Mouse (Mus musculus) liver, adult (tissue): Measurements from ENCODE around the gene Ndc1.

ENCODE experiments used
- GATA4 ChIP-seq: IDR thresholded peaks from 2 replicates; pipeline ENCODE4 v1.6.1; 2014; ENCODE audit warnings: mild to moderate bottlenecking, low read length; ENCODE audit not compliant: insufficient replicate concordance

Ndc1 gene

DNA sequence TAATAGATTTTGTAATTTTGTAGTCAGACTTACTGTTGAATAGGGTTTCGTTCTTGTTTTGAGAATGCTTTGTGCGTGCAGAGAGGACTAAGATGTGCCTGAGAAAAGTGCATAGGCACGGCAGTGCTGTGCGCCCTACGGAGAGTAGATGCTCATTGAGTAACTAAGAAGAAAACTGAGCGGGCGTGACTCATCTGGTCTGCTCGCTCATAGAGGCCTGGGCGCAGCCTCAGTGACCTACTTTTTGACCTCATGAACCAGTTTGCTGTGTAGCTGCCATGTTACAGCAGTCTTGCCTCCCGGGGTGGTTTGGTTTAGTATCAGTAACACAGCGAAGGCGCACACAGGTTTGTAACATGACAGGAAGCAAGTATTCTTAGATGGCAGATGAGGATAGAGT lies 58.0 kb downstream of the Ndc1 start:
- TF ChIP-seq GATA4 = no peak

DNA sequence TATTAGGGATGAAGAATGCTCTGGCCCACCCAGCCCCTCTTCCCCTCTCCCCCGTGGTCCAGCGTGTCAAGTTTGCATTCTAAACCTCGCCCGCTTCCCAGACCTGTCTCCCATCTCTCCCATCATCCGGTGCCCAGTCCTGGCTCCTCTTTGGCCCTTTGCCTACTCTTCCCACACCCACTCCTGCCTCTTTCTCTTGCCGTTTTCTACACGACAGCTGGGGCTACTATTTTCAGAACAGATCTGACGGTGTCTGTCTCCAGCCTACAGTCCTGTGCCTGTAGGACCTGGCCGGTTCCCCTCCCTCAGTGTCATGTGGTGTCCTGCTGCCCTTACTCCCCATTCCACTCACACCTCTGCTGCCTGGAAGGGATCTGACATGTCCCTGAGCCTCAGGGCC lies 59.0 kb downstream of the Ndc1 start:
- no peak for TF ChIP-seq GATA4

DNA sequence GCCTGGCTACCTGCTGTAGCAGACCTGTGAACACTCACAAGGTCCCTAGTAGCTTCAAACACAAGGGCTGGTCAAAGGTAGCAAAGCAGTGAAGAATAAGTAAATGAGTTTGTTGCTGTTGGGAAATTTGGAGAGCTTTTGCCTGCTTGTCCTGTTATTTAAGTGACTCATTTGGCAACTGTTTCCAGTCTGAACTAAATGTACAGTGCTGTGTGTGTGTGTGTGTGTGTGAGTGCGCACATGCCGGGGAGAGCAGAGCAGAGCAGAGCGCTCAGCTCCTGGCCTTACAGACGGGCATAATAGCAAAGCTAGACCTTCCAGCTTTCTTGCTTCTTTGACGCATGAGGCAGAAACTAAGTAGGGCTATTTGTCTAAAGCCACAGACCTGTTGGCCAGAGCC lies 65.1 kb downstream of the Ndc1 start:
- TF ChIP-seq GATA4 = no peak

DNA sequence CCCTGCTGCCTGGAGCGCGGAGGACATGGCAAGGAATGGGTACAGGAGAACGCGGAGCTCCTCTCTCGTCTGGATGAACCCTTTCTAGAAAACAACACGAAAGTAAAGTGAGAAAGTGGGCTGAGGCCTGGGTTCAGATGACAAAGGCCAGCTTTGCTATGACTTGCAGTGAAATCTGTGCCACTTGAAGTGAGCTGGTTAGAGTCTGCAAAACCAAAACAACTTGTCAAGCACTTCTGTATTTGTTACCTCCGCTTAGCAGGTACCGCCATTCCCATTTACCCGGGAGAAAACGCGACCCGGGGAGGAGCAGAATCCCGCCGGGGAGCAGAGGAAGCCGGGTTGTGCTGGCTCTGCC lies 66.4 kb downstream of the Ndc1 start:
- no peak for TF ChIP-seq GATA4

DNA sequence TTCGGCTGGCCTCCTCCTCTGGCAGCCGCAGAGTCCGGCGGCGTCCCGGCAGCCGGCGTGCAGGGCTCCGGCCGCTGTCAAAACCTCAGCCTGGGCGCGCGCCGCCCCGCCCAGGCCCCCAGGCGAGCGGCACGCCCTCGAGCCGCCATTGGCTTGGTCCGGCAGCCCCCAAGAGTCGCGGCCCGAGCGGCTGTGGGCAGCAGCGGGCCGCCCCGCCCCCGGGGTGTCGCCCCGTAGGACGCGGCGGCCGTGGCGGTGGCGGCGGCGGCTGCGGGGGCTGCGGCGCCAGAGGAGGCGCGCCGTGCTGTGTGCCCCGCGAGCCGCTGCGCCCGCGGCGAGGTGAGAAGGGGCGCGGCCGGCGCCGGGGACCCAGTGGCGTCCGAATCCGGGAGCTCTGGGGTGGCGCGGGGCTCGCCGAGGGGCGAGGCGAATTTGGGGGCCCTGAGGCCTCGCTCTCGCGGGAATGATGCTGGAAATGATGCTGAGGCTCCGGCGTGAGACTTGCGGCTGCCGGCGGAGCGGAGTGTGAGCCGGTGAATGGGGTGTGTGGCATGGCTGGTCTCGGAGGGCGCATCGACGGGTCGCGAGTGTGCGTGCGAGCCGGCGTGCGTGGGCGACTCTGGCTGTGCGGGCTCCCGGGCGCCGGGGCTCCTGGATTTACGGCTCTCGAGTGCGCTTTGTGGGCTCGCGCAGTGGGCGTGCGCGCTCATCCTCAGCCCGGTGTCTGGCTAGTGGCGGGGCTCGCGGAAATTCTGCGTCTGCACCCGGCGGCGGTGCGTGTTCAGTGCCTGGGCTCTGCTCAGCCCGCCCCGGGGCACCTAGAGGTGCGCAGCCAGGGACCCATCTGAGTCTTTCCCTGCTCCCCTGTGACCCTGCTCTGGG lies 67.0 kb downstream of the Ndc1 start, which contains the start of gene Glis1:
Gene Glis1 (plus strand): TSS at position 236 of the 882 bp plus-strand sequence.
- TF ChIP-seq GATA4 = no peak

DNA sequence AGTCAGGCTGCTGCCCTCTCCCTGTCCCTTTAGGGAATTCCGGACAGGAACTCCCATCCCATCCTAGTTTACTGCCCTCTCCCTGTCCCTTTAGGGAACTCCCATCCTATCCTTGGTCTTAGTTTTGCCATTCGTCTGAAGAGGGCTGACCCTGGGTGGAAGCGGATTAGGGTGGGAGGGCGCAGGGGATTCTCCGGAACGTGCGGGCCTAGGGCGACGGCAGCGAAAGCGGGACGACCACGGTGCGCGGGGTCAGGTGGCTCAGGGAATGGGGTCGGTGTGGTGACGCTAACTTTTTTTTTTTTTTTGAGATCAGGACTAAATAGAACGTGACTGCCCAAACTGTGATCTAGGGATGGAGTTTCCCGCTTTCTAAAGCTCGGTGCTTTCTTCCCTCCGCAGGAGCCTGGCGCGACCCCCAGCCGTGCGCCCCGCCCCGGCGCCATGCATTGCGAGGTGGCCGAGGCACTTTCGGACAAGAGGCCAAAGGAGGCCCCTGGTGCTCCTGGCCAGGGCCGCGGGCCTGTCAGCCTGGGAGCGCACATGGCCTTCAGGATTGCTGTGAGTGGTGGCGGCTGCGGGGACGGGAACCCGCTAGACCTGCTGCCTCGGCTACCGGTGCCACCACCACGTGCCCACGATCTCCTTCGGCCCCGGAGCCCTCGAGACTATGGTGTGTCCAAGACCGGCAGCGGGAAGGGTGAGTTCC lies 67.8 kb downstream of the Ndc1 start:
- no peak for TF ChIP-seq GATA4

DNA sequence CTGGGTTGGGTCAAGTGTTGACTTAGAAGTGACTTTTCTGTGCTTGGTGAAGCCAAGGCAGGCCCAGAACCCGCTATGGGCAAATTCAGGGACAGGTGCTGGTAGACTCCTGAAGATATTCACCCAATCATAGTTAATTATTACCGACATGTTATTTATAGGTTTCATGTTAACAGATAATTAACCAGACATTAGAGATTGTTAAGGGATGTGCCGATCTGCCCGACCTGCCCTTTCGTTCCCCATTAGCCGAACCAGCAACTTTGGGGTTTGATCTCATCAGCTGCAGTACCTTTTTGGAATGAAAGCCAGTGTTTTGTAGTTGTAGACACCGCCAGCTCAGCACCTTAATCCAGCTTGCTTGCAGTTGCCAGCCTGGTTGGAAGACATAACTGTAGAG lies 68.9 kb downstream of the Ndc1 start:
- TF ChIP-seq GATA4 = no peak

DNA sequence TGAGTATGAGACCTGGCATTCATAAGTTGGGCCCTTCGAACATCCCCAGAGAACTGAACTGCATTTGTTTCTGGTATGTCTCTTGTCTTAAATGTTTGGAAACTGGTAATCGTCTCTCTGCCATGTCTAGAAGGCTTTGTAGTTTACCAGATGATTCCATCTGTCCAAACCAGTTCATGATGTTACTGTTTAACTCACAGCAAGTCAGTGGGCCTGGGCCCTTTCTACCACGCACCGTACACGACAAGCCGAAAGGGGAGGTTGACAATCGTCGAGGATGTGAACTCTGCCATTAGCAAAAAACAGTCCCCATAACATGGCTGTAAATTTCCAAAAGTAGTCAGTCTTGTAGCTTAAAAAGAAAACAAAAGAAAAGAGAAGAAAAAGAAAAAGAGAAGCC lies 71.2 kb downstream of the Ndc1 start:
- no peak for TF ChIP-seq GATA4

DNA sequence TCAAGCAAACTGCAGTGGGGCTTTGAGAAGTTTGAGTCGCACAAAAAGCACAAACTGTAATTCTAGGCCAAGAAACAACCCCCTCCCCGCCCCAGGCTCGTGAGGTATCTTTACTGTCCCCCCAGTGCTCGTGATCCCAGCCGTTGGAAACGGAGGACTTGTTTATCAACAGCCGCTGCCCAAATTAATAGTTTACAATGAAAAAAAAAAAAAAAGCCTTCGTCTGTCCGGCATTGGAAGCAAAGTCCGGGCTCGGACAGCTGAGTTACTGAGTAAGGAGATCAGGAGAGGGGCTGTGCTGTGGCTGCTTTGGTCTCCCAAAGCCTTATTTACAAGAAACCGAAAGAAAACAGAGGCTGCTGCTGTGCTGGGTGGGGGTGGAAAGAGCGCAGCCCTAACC lies 72.7 kb downstream of the Ndc1 start:
- TF ChIP-seq GATA4 = no peak

DNA sequence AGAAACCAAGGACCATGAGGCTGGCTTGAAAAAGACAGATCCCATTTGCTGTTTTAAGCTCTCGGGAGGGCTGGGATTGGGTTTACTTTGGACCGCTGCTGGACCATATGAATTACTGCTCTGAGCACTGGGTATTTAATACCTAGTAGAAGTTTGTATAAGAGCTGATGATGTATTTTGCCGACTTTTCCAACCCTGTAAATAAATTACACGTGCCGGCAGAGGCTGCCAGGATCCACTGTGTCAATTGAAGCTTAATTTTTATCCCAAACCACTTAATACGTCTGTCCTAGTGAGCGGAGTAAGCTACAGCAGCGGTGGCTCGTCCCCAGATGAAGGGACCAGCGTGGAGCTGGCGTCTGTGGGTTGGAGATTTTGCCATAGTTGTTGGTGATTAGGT lies 74.7 kb downstream of the Ndc1 start:
- TF ChIP-seq GATA4 = no peak

DNA sequence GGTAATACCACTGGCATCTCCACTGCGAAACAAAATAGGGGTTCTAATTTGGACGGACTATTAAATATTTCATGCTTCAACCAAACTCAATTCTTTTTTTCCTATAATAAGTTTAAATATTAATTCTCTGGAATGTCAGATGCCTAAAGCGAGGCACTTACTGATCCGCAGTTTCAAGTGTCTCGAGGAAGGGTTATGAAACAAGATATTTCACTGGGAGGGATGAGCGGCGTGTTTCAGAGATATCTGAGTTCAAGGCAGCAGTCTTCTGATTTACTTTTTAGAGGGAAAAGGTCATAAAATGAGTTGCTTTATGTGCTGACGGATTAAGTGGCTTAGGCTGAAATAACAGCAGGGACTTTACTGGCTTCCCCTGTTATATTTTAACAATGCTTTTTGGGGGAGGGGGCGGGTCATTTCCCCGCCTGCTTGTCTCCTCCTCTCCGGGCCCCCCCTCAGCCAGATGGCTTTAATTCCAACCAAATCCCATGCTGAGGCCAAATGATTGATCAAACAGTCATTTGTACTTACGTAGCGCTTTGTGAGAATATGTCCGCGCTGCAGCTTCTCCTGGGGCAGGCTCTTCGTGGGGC lies 75.4 kb downstream of the Ndc1 start:
- no peak for TF ChIP-seq GATA4

DNA sequence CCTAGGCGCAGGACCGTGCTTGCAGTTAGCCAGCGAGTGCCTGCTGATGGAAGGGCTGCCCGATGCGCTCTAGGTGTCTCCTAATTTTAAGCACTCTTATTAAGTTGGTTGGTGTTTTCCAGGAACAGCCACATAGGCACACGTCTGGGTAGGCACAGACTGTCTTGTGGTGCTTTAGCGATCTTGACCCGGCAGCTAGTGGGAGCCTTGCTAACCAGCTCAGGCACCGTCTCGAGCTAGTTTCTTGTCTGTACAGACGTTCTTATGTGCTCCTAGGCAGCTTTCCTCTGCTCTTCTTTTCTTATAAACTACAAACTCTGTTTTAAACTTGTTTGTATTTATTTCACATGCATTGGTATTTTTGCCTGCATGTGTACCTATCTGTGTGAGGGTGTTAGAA lies 76.0 kb downstream of the Ndc1 start:
- TF ChIP-seq GATA4 = no peak

DNA sequence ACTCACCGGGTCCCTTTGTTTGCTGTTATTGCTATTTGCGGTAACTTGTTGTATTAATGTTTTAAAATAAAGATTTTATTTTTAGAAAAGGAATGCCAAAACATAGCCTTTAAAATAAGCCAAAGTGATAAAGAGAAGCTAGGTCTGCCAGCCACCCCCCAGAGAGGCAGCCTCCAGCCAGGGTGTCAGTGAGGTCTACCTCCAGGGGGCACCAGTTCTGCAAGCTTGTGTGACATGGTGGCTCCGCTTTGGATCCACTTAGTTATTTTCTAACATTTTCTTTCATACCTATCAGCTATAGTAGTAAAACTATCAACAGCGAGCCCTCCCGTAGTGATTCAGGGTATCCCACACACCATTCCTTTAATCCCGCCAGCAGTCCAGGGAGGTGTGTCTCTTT lies 80.9 kb downstream of the Ndc1 start:
- TF ChIP-seq GATA4 = no peak

DNA sequence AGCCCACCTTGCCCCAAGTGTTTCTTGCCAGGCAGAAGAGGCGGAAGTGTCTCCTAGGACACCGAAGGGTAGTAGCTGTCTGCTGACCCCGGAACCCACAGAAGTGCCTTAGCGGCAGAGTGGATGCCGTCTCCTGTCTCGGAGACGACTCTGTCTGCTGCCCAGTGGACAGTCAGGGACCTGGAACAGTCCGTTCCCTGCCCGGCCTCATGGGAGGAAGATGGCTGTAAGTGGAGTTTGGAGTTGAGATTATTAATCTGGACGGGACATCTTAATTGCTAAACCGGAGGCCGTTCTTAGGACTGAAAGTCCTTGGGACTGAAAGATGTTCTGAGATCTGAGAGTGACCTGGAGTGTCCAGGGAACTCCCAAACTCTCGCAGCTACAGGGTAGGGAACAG lies 81.9 kb downstream of the Ndc1 start:
- no peak for TF ChIP-seq GATA4

DNA sequence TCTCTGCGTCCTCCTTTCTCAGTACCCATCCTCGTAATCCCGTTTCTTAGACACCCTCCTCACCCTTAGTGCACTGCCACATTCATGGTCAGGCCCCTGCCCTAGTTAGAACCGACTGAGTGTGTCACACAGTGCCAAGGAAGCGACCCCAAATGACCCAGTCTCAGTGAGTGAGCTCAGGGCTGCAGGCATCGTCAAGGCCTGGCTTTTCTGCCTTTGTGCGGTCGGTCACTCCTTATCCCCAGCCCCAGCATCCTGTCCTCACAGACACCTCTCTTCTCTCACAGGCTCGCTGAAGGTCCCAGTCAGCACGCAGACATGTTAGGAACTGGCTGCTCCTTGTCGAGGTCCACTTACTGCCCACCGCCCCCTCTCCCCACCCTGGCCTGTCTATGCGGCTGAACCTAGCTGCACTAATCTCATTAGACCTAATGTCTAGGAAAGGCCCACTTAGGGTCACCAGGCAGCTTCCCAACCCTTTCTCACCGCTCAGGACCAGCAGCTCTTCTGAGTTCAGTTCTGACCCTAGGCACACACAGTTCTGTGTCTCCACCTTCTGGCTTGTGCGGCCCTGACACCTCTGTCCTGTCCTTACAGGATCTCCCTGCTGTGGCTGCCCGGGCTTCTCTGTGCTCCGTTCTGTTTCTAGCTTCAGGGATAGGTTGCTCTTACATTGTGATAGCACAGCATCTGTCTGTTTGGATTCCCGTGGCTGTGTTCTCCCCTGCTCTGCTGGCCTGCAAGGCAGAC lies 84.9 kb downstream of the Ndc1 start:
- no peak for TF ChIP-seq GATA4
